Mouse (Mus musculus) embryonic facial prominence, embryonic 10.5 days (tissue): ENCODE measurements around the gene Rara. TPM values are rescaled to one million over a fixed set of nuclear protein-coding genes. Genes with fewer than 3 reads are reported as not detected.
"Not testable (repeated sequence)": the region's sequence is repeated elsewhere in the genome, so short reads cannot be mapped to it uniquely, and the experiment has no call there.

Experiments used
- DNase-seq: peaks from one replicate; pipeline ENCODE4 v3.0.0-alpha.2; 2017; ENCODE audit warnings: low spot score
- H3K27ac ChIP-seq: fragments of 300-500 bp; sonication (generic); replicated peaks from 2 replicates; pipeline ENCODE4 v1.5.1; 2016; ENCODE audit warnings: mild to moderate bottlenecking
- H3K27me3 ChIP-seq: fragments of 300-500 bp; sonication (generic); replicated peaks from 2 replicates; pipeline ENCODE4 v1.6.1; 2016; ENCODE audit warnings: low read depth, mild to moderate bottlenecking; ENCODE audit not compliant: poor library complexity, severe bottlenecking
- H3K36me3 ChIP-seq: fragments of 300-500 bp; sonication (generic); replicated peaks from 2 replicates; pipeline ENCODE4 v1.6.1; 2016; ENCODE audit warnings: mild to moderate bottlenecking, moderate library complexity
- H3K4me1 ChIP-seq: fragments of 300-500 bp; sonication (generic); 2 replicates; pipeline ENCODE4 v1.6.1; 2016
- H3K4me3 ChIP-seq: fragments of 300-500 bp; sonication (generic); 2 replicates; pipeline ENCODE4 v1.5.1; 2016; ENCODE audit warnings: mild to moderate bottlenecking, moderate library complexity
- H3K9me3 ChIP-seq: fragments of 300-500 bp; sonication (generic); 2 replicates; pipeline ENCODE4 v1.6.1; 2016; ENCODE audit warnings: mild to moderate bottlenecking
- WGBS: fragments of 180-500 bp; shearing (Covaris S2); methylation state at CpG from one replicate; pipeline ENCODE4 v1.1.7; 2016; 5-methylcytosine and 5-hydroxymethylcytosine counted together
- polyA plus RNA-seq: library from polyadenylated mRNA; unstranded; fragments of >200 nt; fragmentation: Nextera tagmentation; extraction: Ambion mirVana; gene quantifications from 2 replicates; pipeline ENCODE4 v1.2.1, GENCODE M21; 2016

The Rara gene
- polyA plus RNA-seq, 1 experiment from 2014 or later = 35.6 TPM

DNA sequence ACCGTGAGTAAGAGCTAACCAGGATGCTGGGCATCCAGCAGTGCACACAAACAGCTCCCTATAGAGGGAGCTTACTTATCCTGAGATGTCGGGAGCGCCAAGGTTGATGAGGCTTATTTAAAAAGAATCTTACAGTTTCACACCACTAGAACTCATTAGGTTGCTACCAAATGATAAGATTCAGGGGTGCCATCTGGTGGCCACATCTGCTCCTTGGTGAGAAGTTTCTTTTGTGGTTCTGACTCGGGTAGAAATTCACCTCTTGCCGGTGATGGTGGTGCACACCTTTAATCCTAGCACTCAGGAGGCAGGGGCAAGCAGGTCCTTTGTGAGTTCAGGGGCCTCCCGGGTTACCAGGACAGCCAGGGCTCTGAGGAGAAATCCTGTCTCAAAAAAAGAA, 18.0 kb upstream of the Rara start:
- Histone ChIP-seq H3K9me3 (no peaks in the 10 kb centered on the region), H3K4me3 (peak overlapping the region; percentile 83), H3K4me1 (peaks cover 52% of the 10 kb centered on the region), H3K27me3 (no peaks in the 10 kb centered on the region), H3K36me3 (peaks cover 73% of the 10 kb centered on the region), H3K27ac (no peak overlapping the region)
- WGBS = 59% methylated on average over 6 of the region's 6 CpGs
- peak; percentile 49 for DNase-seq

DNA sequence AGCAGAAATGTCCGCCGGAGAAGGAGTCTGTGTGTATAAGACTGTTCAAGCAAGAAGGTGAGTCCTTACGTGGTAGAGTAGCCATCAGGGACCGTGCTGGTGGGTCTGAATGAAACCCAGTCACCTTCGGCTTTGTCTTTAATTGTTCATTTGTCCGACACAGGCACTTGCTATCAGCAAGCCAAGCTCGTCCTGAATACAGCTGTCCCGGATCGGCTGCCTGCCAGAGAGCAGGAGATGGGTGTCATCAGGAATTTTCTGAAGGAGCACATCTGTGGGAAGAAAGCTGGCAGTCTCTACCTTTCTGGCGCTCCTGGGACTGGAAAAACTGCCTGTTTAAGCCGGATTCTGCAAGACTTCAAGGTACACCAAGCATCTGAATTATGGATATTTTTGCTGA, 17.2 kb upstream of the Rara start:
- no peak for DNase-seq
- H3K9me3 ChIP-seq = no peaks in the 10 kb centered on the region
- H3K4me3 ChIP-seq = no peak overlapping the region
- H3K4me1 ChIP-seq = peaks cover 47% of the 10 kb centered on the region
- no peak overlapping the region for H3K27ac ChIP-seq
- 96% methylated on average over 11 of the region's 11 CpGs for WGBS
- H3K36me3 ChIP-seq = peaks cover 75% of the 10 kb centered on the region
- H3K27me3 ChIP-seq = no peaks in the 10 kb centered on the region

DNA sequence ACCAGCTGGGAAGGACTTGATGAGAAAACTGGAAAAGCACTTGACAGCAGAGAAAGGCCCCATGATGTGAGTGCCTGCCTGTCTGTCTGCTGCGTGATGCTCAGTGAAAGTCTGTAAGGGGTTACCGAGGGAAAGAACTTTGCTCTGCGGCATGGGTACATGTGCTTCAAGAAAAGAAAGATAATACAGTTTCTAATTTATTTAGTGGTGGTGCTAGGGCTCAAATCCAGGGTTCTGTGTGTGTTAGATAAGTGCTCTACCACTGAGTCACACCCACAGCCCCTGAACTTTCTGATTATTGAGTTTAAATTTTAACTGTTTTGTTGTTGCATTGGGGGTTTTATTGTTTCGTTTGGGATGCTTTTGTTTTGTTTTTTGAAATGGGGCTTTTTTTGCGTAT, 16.1 kb upstream of the Rara start:
- peaks cover 79% of the 10 kb centered on the region for H3K36me3 ChIP-seq
- 91% methylated on average over 5 of the region's 5 CpGs for WGBS
- no peak for DNase-seq
- H3K27me3 ChIP-seq = no peaks in the 10 kb centered on the region
- H3K9me3 ChIP-seq = no peaks in the 10 kb centered on the region
- H3K4me3 ChIP-seq = no peak overlapping the region
- H3K4me1 ChIP-seq = peaks cover 39% of the 10 kb centered on the region
- H3K27ac ChIP-seq = no peak overlapping the region

DNA sequence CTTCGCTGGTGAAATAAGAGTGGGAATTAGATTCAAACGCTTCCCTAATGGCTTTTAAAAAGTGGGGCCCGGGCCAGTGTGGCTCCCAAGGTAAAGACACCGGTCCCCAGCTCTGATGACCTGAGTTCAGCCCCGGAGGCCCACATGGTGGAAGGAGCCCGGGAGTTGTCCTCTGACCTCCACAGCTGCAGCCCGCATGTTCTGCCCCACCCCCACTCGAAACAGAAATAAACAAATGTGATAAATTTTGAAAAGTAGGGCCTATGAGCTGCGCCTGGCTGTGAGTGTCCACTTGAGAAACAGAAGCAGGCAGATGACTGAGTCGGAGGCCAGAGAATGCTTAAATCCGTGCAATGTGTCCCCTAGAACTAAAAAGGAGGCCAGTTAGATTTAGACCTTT, 13.4 kb upstream of the Rara start:
- 68% methylated on average over 11 of the region's 11 CpGs for WGBS
- peaks cover 100% of the 10 kb centered on the region for H3K36me3 ChIP-seq

DNA sequence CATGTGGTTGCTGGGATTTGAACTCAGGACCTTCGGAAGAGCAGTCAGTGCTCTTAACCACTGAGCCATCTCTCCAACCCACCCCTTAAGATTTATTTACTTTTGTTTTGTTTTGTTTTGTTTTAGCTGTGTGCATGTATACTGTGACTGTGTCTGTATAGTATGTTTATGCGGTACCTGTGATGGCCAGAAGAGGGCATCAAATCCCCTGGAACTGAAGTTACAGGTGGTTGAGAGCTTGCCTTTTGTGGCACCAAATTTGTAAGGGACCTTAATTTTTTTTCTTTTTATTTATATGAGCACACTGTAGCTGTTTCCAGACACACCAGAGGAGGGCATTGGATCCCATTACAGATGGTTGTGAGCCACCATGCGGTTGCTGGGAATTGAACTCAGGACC, 11.2 kb upstream of the Rara start:
- H3K36me3 ChIP-seq = peaks cover 100% of the 10 kb centered on the region
- not testable (repeated sequence) for H3K4me3 ChIP-seq, H3K9me3 ChIP-seq, H3K27me3 ChIP-seq, H3K27ac ChIP-seq
- 92% methylated on average over 3 of the region's 3 CpGs for WGBS
- H3K4me1 ChIP-seq = peaks cover 22% of the 10 kb centered on the region
- peak; percentile 29 for DNase-seq

More for the DNA sequence above, 13.4 kb upstream of the Rara start:
- peak; percentile 35 for DNase-seq
- Histone ChIP-seq H3K4me1 (peaks cover 35% of the 10 kb centered on the region), H3K4me3 (no peak overlapping the region), H3K27me3 (no peaks in the 10 kb centered on the region), H3K27ac (no peak overlapping the region), H3K9me3 (no peaks in the 10 kb centered on the region)

DNA sequence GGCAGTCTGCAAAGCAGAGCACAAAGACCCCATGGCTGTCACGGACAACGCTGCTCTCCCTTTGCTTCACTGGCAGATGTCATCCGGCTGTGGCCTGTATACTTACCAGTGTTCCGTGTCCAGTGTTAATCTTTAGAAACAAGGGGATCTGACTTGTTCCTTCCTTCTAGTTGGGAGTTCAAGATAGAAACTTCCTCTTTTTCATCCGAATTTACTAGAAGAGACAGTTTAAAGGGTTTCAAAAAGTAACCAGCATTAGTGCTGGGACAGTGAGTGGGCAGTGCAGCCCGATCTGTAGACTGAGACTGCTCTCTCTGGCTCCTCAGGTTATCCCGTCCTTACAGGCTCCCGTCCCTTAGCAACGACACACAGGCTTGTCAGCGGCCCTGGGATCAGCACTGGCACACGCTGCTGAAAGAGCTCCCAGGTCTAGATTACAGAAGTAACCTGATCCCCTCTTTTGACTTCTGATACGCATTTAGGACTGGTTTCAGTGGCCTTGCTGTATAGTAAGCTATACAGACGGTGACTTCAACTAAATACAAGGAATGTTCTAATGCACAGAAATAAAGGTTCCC, 10.1 kb upstream of the Rara start:
- H3K36me3 ChIP-seq = peaks cover 100% of the 10 kb centered on the region
- no peak for DNase-seq
- no peak overlapping the region for H3K27ac ChIP-seq
- 69% methylated on average over 13 of the region's 13 CpGs for WGBS
- peaks cover 28% of the 10 kb centered on the region for H3K4me1 ChIP-seq
- no peaks in the 10 kb centered on the region for H3K9me3 ChIP-seq
- no peaks in the 10 kb centered on the region for H3K27me3 ChIP-seq
- H3K4me3 ChIP-seq = no peak overlapping the region

DNA sequence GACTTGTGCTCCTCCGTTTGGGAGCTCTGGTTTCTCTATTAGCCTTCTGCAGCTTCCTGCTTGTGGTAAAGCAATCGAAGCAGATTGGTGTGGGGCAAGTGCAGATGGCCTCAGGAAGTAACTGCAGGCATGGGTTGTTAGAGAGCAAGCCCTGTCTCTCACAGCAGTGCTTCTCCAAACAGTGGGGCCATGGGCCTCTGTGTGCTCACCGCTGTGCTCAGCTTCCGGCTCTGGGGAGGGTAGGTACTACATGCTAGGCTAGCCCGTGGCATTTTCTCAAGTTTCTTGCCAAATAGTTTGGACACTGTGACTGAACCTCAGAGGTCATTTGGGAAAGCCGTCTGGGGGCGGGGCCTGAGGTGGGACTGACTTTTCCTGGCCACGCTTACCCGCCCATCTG, 9.4 kb upstream of the Rara start:
- Histone ChIP-seq H3K4me3 (no peak overlapping the region), H3K27ac (0 out of 2 replicates have a peak overlapping the region, but pooled peaks have one; percentile 4), H3K9me3 (no peaks in the 10 kb centered on the region), H3K4me1 (peaks cover 36% of the 10 kb centered on the region), H3K27me3 (no peaks in the 10 kb centered on the region), H3K36me3 (peaks cover 96% of the 10 kb centered on the region)
- 79% methylated on average over 9 of the region's 9 CpGs for WGBS
- no peak for DNase-seq

DNA sequence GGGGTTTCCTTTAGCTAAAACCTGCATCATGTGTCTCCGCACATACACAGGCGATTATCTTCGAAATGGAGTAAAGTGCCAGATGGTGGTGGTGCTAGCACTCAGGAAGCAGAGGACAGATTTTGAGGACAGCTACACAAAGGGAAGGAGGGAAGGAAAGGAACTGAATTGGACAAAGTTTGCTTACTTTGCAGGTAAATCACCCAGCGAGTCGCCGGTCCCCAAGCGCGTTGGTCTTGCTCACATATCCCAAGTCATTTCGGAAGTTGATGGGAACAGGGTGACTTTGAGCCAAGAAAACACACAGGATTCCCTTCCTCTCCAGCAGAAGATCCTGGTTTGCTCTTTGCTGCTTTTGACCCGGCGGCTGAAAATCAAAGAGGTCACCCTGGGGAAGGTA, 8.6 kb upstream of the Rara start:
- DNase-seq = no peak
- H3K27me3 ChIP-seq = no peaks in the 10 kb centered on the region
- peaks cover 92% of the 10 kb centered on the region for H3K36me3 ChIP-seq
- H3K4me1 ChIP-seq = peaks cover 40% of the 10 kb centered on the region
- H3K27ac ChIP-seq = no peak overlapping the region
- H3K4me3 ChIP-seq = no peak overlapping the region
- 95% methylated on average over 11 of the region's 11 CpGs for WGBS
- H3K9me3 ChIP-seq = no peaks in the 10 kb centered on the region

DNA sequence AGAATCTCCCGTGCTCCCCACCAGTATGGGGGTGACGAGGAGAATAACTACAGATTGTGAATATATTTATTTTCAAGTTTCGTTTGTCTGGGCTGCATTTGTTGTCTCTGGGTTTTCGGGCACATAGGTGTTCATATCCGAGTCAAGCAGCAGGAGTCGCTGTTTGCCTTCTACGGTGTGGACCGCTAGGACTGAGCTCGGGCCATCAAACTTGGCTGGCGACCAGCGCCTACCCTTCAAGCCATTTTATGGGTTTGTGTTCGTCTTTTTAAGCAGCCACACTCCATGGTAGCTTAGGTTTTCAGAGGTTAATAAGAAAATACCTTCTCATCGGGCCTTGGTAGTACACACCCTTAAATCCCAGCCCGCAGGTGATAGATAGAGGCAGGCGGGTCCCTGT, 5.8 kb upstream of the Rara start:
- Histone ChIP-seq H3K36me3 (peaks cover 67% of the 10 kb centered on the region), H3K27ac (peak overlapping the region; percentile 88; the same call in 1 of the 2 replicates), H3K4me1 (peaks cover 65% of the 10 kb centered on the region)
- peak; percentile 65 for DNase-seq
- H3K27me3 ChIP-seq, H3K4me3 ChIP-seq, H3K9me3 ChIP-seq: not testable (repeated sequence)
- WGBS = 62% methylated on average over 15 of the region's 15 CpGs

DNA sequence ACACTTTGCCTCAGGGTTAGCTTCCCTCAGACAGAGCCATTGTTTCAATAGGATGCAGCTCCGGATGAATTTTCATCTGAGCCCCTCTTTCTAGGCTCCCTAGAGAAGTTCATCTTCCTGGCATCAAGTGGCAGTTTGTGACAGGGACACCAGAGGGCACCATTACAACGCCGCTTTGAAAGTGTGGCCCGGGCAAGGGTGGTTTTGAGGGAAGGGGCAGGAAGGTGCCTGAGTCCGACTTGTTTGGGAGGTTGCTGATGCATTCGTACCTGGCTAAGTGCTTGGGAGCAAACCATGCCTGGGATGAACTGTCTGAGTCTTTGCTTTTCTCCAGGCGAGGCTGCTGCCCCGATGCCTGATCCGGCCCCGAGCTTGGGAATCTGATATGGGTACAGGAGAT, 5.3 kb upstream of the Rara start:
- peaks cover 66% of the 10 kb centered on the region for H3K4me1 ChIP-seq
- WGBS = 38% methylated on average over 10 of the region's 10 CpGs
- H3K27ac ChIP-seq = peak overlapping the region; percentile 88
- DNase-seq = peak; percentile 79
- not testable (repeated sequence) for H3K27me3 ChIP-seq, H3K4me3 ChIP-seq, H3K9me3 ChIP-seq
- peaks cover 62% of the 10 kb centered on the region for H3K36me3 ChIP-seq

DNA sequence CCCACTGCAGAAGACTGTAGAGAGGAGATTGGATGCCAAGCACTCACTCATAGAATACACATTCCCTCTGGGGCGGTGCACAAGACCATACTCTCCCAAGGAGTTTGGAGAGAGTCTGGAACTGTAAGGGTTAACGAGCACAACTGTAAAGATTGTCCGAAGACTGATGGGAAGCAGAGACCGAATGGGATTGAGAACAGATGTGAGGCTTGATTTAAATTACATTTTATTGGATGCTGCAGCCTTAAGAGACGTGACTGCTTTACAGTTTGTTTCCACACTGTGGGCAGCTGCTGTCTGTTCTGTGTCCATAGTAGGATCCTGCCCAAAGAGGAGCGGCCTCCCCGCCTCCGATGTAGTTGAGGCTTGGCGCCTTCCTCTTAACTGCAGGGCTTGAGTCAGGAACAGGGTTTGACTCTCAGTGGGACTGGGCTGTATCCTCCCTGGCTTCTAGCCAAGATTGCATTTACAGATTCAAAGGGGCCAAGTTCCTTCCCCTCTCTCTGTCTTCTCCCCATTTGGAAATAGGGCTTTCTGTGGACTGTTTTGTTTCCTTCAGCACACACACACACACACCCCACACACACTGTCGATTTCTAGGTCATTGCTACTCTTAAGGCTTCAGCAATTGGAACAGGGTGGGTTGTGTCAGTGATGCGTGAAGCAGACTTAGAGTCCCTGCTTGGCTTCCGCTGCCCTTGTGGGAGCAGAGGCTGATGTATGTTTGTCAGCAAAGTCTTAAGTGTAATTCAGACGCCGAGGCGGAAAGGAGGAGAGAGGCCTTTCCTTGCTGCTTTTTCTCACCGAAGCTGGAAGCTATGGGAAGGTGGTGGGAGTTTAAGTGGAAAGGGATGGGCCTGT, 4.5 kb upstream of the Rara start:
- DNase-seq = peak; percentile 70
- 42% methylated on average over 16 of the region's 16 CpGs for WGBS
- Histone ChIP-seq H3K27ac (peak overlapping the region; percentile 88), H3K4me3 (peak overlapping the region; percentile 22; the same call in 1 of the 2 replicates), H3K4me1 (peaks cover 66% of the 10 kb centered on the region), H3K36me3 (peaks cover 54% of the 10 kb centered on the region)
- not testable (repeated sequence) for H3K27me3 ChIP-seq, H3K9me3 ChIP-seq

DNA sequence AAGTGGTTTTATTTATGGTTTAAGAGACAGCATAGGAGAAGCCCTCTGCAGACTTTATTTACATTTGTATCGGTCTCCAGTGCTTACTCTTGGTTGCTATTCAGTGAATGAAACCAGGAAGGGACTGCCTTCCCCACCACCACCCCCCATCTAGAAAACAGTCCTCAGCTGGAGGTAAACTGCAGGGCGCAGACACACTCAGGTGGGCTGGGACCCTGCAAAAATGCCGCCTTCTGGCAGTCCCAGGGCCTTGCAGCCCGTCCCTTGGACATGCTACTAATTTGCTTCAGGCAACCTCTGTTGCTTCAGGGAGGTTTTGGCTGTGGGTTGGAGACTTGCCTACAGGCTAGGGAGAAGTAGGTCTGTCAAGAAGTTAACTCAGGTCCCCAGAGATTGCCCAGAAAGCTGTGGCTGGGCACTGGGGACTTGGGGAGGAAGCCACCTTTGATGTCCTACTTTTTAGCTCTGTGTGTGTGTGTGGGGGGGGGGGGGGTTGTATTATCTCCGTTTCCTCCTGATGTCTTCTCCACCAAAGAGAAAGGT, 2.9 kb upstream of the Rara start:
- Histone ChIP-seq H3K27ac (peak overlapping the region; percentile 88), H3K36me3 (peaks cover 38% of the 10 kb centered on the region), H3K4me3 (peak overlapping the region; percentile 42; the same call in 1 of the 2 replicates), H3K27me3 (peaks cover 7% of the 10 kb centered on the region; the same call in 1 of the 2 replicates), H3K4me1 (peaks cover 78% of the 10 kb centered on the region), H3K9me3 (no peaks in the 10 kb centered on the region)
- WGBS = 22% methylated on average over 5 of the region's 5 CpGs
- peak; percentile 50 for DNase-seq
